Mouse (Mus musculus) spleen, postnatal 4 days (tissue): ENCODE measurements around the gene Ust.

Source experiments
- DNase-seq, 2 experiments: peaks; one replicate each; pipeline ENCODE4 v3.0.0; 2022; ENCODE audit warnings: low spot score in 2 of 2

Ust gene

GRCm38 (mm10) chr10:8226650-8227049, 292.0 kb downstream of the Ust start:
- DNase-seq, result no peak

- no peak for DNase-seq
Measured at GRCm38 (mm10) chr10:8224641-8225040, 294.0 kb downstream of the Ust start.

- DNase-seq, result no peak
Measured at GRCm38 (mm10) chr10:8224046-8224445, 294.6 kb downstream of the Ust start.

- DNase-seq, result no peak
Measured at GRCm38 (mm10) chr10:8216946-8217345, 301.7 kb downstream of the Ust start.

- DNase-seq, result no peak
Measured at GRCm38 (mm10) chr10:8215181-8215580, 303.4 kb downstream of the Ust start.

GRCm38 (mm10) chr10:8213906-8214421, 304.7 kb downstream of the Ust start:
- DNase-seq, result peak; percentile 46 to 73

GRCm38 (mm10) chr10:8213266-8213905, 305.2 kb downstream of the Ust start:
- DNase-seq, result no peak

GRCm38 (mm10) chr10:8212611-8213226, 305.9 kb downstream of the Ust start:
- DNase-seq, result no peak

GRCm38 (mm10) chr10:8211694-8212093, 306.9 kb downstream of the Ust start:
- no peak for DNase-seq

GRCm38 (mm10) chr10:8210366-8210765, 308.3 kb downstream of the Ust start:
- DNase-seq, result no peak

GRCm38 (mm10) chr10:8207358-8207757, 311.3 kb downstream of the Ust start:
- no peak for DNase-seq

- no peak for DNase-seq
Measured at GRCm38 (mm10) chr10:8203681-8204080, 314.9 kb downstream of the Ust start.

GRCm38 (mm10) chr10:8199816-8200215, 318.8 kb downstream of the Ust start:
- no peak for DNase-seq

- DNase-seq, result no peak
Measured at GRCm38 (mm10) chr10:8199026-8199756, 319.4 kb downstream of the Ust start.

- DNase-seq, result no peak
Measured at GRCm38 (mm10) chr10:8197661-8198060, 321.0 kb downstream of the Ust start.

- no peak for DNase-seq
Measured at GRCm38 (mm10) chr10:8196300-8196699, 322.3 kb downstream of the Ust start.

GRCm38 (mm10) chr10:8195730-8196129, 322.9 kb downstream of the Ust start:
- no peak for DNase-seq

GRCm38 (mm10) chr10:8189331-8189981, 329.2 kb downstream of the Ust start:
- no peak for DNase-seq

- DNase-seq, result no peak
Measured at GRCm38 (mm10) chr10:8185586-8185985, 333.0 kb downstream of the Ust start.

GRCm38 (mm10) chr10:8184711-8185110, 333.9 kb downstream of the Ust start:
- no peak for DNase-seq

GRCm38 (mm10) chr10:8183171-8183570, 335.5 kb downstream of the Ust start:
- no peak for DNase-seq

- no peak for DNase-seq
Measured at GRCm38 (mm10) chr10:8181596-8182185, 336.9 kb downstream of the Ust start.
